Mouse (Mus musculus): ENCODE results near the gene Ksr2. TPM values are rescaled to one million over a fixed set of nuclear protein-coding genes. Genes with fewer than 3 reads are reported as not detected.

Gene Ksr2
- total RNA-seq, 2 experiments from 2014 or later, result 10.6 to 11.1 TPM

DNA sequence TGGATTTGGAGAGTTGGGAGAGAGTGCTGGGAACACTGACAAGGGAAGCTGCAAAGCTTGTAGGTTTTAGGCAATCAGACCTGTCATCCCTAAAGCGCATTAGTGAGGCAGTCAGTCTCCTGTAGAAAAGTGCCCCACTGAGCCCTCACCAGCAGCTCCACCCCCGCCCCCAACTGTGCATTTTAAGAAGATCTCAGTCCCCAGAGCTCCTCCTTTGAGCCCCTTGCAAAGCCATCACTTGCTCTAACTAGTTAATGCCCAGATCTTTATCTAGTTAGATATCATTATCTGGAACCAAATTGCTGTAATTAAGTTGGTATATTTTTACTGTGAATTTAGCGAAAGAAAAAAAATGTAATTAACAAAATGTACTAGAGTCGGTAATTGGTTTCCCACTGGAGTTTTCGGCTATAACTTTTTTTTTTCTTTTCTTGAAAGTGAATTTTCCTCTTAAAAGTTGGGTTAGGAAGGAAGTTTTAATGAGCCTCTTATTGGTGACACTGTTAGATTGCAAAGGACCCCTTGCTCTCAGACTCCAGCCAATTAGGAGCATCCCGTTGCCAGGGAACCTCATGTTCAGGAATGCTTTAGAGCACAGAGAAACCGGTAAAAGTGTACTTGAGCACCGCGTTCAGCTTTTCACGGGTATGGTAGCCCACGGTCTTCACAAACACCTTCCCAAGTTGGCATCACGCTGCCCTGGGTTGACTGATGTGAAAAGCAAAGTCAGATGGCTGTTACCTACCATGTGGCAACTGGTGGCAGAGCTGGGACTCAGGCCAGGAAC, 344.1 kb downstream of the Ksr2 start:
- DNase-seq (ENCODE audit: low spot score in 2 of 2), result no peak

DNA sequence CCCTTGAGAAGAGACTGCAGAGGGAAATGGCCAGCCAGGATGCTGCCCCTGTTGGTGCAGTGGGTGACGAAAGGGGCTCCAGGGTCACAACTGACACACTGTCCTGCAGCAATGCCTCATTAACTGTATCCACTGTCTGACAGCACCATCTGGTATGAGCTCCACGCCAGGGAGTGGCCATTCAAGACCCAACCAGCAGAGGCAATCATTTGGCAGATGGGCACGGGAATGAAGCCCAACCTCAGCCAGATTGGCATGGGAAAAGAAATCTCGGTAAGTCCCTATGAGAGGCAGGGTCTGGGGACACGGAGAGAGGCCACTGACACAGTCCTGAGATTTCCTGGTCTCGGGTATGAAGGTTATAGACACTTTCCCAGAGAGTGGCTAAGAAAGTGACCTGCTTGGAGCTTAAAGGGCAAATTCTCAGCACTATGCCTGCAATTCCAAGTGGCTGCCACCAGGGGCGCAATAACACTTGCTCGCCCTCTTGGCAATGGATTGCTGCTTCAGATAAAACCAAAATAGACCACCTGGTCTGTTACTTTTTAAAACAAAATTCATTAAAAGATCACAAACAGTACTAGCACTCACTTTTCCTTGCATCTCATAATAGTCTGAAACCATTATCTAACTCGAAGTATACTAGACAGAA, 347.5 kb downstream of the Ksr2 start:
- DNase-seq (ENCODE audit: low spot score in 2 of 2), result no peak

DNA sequence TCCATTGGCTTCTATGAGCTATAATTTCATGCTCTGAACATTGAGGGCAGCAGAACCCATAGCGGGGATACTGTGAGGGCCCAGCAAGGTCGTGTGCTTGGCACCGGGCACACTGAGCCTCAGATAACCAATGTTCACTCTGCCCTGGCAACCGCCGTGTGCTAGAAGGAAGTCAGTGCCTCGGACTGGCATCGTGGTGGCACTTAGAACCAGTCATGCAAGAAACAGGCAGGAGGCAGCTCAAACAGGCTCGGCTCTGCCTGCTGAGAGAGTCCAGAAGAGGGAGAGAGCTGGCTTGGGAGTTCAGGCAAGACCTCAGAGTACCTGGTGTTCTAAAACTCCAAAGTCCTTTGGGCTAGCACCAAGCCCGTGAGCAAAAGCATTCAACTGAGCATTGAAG, 350.7 kb downstream of the Ksr2 start:
- DNase-seq (ENCODE audit: low spot score in 2 of 2), result no peak

DNA sequence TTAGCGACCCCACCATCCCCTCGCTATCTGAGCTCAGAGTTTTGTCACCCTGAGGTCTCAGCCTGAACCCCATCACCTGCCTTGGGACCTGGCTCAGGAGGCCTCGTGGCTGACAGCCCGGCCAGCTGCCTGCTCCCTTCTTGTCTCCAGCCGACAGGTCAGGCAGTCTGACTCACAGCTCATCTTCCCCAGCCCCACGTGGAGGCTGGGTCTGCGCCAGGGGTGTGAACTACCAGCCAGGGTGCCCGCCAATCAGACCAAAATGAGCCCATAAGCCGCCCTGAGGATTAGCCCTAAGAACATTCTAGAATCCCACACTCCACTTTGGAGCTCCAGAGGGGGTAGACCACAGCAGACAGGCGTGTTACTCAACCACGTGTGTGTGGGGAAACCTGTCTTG, 365.4 kb downstream of the Ksr2 start:
- no peak for DNase-seq (ENCODE audit: low spot score in 2 of 2)

DNA sequence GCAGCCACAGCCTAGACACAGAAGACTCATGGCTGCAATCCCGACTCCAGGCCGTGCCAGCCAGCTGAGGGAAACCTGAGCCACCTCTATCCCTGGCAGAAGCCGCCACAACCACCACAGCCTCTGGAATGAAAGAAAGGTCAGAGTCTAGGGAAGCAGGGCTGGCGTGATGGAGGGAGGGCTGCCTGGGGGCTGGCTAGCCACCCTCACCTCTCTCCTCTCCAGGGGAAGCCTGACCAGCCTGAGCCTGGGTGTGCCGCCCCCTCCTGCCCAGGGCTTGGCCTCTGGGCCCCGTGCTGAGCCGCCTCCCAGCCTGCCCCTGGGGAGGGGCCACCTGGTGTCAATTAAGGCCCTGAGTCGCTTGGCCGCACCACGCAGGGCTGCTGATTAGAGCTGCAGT, 366.9 kb downstream of the Ksr2 start, which contains the start of gene Nos1:
Gene Nos1 (plus strand): TSS at position 352 of the 400 bp plus-strand sequence.
- DNase-seq (ENCODE audit: low spot score in 2 of 2), result no peak

DNA sequence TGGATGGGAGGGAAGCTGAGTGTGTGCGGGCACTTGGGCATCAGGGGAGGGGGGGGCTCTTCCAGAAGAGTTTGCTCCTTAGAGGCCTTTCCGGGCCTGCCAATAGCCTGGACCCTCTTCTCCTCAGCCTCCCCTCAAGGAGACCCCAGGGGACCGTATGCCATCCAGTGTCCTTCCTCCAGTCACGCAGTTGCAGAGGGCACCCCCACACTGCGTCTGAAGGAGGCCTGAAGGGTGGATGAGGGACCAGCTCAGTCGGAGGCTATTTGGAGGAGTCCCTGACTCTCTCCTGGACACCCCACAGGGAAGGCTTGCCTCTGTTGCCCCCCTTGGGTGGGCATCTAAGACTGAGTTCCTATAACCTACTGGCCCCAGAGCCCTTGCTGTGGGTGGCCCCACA, 367.4 kb downstream of the Ksr2 start:
- DNase-seq (ENCODE audit: low spot score in 2 of 2), result no peak

DNA sequence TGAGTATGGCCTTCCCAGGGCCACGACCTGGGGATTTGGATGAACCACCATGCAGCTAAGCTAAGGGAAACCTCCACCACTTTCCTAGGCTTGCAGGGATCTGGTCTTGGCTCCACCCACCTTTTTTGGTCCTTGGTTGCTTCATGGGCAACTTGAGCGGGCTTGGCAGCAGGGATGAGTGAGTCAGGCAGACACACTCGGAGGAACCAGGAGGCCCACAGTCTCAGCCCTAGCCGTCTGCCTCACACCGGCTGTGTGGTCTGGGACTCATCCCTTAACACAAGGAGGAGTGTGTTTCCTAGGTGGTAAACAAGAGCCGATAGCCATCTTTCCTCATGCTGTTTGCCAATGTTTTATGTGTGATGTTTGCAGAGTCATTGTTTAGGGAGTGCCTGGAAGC, 376.3 kb downstream of the Ksr2 start:
- no peak for DNase-seq (ENCODE audit: low spot score in 2 of 2)

DNA sequence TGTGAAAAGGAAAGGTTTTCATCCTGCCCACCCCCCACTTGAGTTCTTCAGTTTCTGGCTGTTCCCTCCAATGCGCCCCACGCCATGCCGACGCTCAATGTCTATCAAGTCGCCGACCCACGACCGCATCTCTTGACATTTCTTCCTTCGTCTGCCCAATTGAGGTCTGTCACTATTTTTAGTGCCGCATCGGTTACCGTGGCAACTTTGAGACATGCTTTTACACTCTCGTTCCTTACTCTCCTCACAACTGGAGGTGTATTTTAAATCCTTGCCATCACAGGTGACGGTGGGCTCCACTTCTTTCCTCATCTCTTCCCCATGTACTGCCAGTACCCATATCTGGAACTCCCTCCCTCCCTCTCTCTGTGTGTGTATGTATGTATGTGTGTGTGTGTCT, 378.1 kb downstream of the Ksr2 start:
- DNase-seq (ENCODE audit: low spot score in 2 of 2), result no peak

DNA sequence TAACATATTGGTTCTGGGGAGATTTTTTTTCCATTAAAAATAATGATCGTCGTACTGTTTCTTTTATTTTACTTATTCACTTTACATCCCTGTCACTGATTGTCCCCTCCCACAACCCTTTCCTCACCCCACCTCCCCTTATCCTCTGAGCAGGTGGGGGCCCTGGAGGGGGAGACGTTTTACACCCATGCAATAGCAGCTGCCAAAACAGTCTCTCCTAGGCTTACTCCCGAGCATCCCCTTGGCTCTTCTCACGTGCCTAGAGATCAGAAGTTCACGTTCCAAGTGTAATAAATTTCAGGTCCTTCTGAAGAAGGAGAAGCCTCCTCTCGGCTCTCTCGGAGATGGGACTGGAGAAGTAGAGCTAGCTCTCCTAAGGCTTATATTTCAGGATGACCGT, 387.0 kb downstream of the Ksr2 start:
- DNase-seq (ENCODE audit: low spot score in 2 of 2), result no peak

DNA sequence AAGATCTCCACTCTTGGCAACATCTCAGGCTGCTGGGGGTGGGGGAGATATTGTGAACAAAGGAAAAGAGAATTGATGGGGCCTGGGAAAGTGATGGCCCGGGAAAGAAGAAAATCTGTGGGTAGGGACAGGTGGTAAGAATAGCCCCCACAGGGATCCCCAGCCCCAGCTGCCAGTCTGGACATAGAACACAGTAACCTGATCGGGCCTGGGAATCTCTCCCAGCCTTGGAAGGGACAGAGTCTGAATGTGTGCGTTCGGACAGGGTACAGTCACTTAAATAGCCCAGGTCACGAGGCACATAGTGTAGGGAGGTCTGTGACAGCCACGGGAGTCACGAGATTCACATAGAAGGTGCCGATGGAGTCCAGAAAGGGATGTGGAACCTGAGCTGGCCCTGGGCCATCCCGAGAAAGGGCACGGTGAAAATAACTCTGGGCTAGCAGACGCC, 388.3 kb downstream of the Ksr2 start:
- DNase-seq (ENCODE audit: low spot score in 2 of 2), result no peak

DNA sequence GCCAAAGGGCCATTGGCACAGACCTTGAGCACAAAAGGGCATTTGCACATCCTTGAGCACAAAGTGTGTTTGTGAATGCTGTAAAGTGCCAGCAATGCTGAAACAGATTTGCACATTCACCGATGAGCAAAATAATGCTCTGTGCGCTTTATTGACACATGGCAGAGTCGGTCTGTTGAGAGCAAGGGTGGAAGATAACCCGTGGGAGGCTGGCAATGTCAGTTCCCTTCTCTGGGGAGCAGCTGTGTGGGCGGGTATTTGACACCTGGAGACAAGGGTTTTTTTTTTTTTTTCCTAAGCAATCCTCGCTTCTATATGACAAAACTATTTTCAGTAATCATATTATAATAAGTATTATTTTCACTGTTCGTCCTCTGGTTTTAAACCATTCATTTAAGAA, 389.8 kb downstream of the Ksr2 start:
- DNase-seq (ENCODE audit: low spot score in 2 of 2), result no peak

DNA sequence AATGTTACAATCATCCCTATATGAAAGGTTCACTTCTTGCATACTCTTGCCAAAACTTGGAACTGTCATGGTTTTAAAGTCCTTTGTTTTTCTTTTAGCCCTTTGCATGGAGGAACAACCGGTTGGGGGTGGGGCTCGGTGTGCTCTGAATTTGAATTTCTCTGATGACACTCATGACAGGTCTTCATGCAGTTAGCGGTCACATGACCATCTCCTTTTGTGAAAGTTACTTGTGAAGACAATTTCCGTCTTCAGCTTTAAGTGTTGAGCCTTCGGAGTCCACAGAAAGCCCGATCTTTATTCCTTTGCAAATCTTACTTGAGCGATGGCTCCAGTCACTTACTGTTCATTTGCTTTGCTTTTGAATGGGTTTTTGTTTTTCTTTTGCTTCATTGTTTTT, 397.1 kb downstream of the Ksr2 start:
- DNase-seq (ENCODE audit: low spot score in 2 of 2), result no peak

DNA sequence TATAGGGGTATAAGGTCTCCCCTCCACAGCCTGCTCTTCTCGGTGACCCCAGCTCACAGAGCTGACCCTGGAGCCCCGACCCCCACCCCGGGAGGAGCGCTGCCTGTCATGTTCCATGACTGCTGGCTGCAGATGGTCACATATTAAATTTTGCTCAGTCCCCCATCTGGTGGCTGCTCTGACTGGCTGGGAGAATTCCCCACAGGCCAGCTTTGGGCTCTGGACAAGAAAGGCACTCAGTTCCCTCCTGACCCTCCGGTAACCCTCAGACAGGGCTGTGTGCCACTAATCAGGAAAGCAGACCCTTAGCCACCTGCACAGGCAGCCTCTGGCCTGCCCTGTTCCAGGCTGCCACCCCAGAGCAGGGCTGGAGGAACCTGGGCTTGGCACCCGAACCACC, 405.0 kb downstream of the Ksr2 start:
- no peak for DNase-seq (ENCODE audit: low spot score in 2 of 2)

DNA sequence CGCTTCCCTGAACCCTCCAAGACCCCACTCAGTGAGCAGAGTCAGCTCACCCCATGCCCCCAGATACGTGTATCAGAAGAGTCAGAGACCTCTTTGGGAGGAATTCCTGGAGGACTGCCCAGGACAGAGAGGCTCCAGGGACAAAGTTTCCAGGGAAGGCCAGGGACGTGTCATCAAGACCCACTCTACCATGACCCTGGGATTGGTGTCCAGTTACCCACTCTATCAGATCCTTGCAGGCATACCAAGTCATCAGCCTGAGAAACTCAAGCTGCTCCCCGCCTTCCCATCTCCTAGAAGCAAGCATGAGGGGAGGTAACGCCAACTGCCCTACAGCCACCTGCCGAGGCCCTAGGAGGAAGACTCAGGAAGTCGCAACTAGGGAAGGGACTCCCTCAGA, 406.6 kb downstream of the Ksr2 start:
- no peak for DNase-seq (ENCODE audit: low spot score in 2 of 2)

DNA sequence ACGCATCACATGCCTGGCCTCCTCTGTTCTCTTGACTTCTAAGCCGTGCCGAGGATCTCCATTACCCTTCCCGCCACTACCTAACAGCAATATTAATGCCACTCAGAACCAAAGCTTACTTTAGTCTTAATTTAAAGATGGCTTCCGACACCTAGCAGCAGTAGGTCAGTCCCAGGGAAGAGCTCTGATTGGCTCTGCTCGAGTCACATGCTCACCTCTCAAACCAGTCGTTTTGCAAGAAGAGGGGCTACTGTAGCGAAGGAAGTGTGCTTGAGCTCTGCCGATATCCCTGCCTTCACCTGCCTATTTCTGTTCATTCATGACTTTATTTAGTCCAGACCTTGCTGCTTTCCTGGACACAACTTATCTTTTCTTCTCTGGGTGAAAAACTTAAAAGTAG, 410.0 kb downstream of the Ksr2 start:
- no peak for DNase-seq (ENCODE audit: low spot score in 2 of 2)

DNA sequence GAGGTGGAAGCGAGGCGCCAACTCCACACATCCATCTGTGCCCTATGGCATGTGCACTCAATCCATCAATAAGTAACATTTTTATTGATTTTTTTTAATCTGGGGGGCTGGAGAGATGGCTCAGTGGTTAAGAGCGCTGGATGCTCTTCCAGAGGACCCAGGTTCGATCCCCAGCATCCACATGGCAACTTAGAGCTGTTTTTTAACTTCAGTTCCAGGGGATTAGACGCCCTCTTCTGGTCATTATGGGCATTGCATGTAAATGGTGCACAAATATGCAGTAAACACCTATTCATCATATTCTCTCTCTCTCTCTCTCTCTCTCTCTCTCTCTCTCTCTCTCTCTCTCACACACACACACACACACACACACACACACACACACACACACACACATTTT, 410.7 kb downstream of the Ksr2 start:
- DNase-seq (ENCODE audit: low spot score in 2 of 2), result no peak

Other genes with a start within 250 kb of the Ksr2 start
- 1,000 to 10,000 TPM in 1 of 2 experiments, 100 to 1,000 TPM in 1; 992 to 1,042 TPM for gene Pebp1, start 126.4 kb upstream of the Ksr2 start, total RNA-seq (2021)
- 10 to 100 TPM; 48.3 to 51.8 TPM for gene Vsig10, start 94.9 kb upstream of the Ksr2 start, total RNA-seq (2021)
- gene Wsb2, start 56.7 kb upstream of the Ksr2 start, total RNA-seq (2021), result 100 to 1,000 TPM; 116 to 122 TPM
- 10 to 100 TPM; 36.6 to 47.8 TPM for gene Rfc5, start 25.0 kb upstream of the Ksr2 start, total RNA-seq (2021)